Mouse (Mus musculus) natural killer cell, adult 2 months (primary cell): ENCODE results near the gene Ttyh2.
A peak's percentile ranks its signal among the peaks of the same experiment; 100 is the strongest.

ENCODE experiments used
- DNase-seq, 2 experiments: peaks; one replicate each; pipeline ENCODE4 v3.0.0; 2022; ENCODE audit warnings: low spot score in 2 of 2

The Ttyh2 gene

DNA sequence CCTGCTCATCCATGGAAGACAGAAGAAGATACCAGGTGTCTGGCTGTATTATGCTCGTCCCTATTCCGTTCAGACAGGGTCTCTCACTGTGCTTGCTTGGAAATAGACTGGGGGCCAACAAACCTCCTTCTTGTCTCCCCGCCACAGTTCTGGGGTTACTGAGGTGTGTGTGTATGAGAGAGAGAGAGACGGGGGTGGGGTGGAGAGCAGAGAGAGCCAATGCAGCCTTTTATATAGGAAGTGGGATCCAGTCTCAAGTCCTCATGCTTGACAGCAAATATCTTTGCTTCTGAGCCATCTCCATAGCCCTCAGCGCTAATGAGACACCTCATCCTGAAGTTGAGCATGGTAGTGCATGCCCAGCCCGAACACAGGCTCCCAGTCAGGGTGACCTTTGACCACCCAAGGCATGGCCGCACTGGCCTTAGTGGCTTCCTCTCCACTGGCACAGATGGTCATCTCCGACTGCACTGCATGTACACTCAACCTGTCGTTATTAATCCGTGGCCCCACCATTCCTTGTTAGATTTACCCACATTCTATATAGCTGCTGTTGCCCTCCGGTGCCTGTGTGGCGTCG lies 7.2 kb downstream of the Ttyh2 start:
- DNase-seq: no peak

GRCm38 (mm10) chr11:114683029-114683721 lies 7.9 kb downstream of the Ttyh2 start:
- no peak for DNase-seq

- no peak for DNase-seq
These were observed 8.7 kb downstream of the Ttyh2 start for GRCm38 (mm10) chr11:114683722-114684621.

- DNase-seq: no peak
These were observed 9.6 kb downstream of the Ttyh2 start for GRCm38 (mm10) chr11:114684627-114685373.

DNA sequence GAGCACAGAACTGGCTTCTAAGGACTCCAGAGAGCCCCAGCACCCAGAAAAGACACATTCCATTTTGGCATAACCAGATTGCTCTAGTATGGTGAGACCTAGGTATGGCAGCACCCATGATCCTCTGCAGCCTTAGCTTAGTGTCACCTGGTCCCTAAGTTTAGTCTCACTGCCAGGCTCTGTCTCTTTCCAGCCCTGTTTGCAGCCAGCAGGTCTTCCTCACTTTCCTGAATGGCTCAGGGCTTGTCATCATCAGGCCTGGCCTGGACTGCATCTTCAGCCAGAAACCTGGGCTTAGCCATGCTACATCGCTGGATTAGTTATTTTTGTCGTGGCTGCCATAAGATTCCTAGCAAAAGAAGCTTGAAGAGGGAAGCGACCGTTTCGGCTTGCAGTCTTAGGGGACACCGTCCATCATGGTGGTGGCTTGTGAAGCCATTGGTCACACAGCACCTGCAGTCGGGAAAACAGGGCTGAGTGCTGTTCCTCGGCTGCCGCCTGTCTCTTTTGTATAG lies 10.4 kb downstream of the Ttyh2 start:
- no peak for DNase-seq

DNA sequence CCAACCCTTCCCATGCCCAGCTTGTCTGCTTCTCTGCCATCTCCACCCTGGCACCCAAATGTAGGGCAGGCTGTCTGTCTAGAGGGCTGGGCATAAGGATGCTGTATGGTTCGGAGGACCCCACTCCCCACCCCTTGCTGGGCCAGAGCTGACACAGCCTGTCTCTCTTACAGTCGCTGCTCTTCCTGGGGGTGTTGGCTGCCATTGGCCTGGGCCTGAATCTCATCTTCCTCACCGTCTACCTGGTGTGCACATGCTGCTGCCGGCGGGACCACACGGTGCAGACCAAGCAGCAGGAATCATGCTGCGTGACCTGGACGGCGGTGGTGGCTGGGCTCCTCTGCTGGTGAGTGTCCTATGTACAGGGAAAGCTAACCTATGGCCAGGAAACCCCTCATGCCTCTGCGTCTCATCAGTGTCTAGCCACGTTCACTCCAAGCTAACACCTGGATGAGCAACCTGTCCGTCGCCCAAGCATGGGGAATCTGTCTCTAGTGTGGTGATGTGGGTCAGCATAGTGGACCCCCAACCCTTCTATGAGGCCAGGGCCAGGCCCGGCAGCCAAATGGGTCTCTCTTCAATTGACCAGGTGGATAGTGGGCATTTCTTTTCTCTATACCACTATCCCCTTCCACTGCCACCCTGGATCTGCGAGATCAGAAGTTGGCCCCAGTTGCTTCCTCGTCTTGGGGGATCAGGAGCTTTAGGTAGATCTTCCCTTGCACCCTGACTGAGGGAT lies 11.2 kb downstream of the Ttyh2 start:
- no peak for DNase-seq

GRCm38 (mm10) chr11:114687574-114688188 lies 12.4 kb downstream of the Ttyh2 start:
- no peak for DNase-seq

GRCm38 (mm10) chr11:114688729-114689128 lies 13.5 kb downstream of the Ttyh2 start:
- DNase-seq: no peak

DNA sequence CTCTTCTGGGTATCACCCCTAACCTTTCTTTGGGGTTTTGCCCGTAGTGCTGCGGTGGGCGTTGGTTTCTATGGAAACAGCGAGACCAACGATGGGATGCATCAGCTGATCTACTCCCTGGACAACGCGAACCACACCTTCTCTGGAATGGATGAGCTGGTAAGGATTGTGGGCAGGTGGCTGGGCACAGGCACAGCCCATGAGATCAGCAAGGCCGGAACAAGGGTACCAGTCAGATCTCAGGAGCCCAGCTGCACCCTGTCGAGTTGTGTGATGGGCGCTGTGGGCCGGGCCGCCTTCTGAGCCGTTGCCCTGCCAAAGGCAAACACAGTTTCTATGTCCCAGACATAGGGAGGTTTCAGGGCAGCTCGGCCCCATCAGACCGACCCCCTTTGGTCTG lies 15.0 kb downstream of the Ttyh2 start:
- DNase-seq: no peak

- DNase-seq: no peak
These were observed 16.4 kb downstream of the Ttyh2 start for GRCm38 (mm10) chr11:114691454-114692182.

- no peak for DNase-seq
These were observed 17.4 kb downstream of the Ttyh2 start for GRCm38 (mm10) chr11:114692601-114693000.

DNA sequence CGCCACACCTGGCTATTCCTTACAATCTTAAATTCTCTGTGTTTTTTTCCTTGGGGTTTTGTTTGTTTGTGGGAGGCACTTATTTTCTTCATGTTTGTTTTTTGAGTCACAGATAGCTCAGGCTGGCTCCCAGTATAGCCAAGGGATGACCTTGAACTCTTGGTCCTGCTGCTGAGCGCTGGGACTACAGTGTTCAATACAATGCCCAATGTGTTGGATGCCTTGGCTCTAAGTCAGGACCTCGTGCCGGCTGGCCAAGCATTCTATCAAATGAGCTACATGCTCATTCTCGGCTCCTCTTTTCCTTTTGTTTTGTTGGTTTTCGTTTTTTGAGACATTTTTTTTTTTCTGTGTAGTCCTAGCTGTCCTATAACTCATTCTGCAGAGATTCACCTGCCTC lies 18.2 kb downstream of the Ttyh2 start:
- no peak for DNase-seq

DNA sequence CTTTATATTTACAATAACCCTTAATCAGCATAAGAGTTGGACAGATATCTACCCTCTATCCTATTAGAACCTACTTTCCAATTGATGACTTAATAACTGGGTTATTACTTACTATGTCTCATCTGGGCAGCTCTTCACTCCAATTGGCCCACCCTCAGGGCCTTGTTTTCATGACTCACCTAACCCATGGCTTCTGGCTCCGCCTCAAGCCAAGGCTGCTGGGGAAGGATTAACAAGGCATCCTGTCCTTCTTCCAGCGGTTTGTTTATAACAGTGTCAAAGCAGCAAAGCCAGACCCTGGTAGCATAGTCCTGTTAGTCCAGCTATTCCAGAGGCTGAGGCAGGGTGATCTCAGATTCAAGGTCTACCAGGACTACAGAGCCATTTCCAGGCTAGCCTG lies 19.2 kb downstream of the Ttyh2 start:
- DNase-seq: no peak

GRCm38 (mm10) chr11:114698496-114698895 lies 23.3 kb downstream of the Ttyh2 start:
- DNase-seq: no peak

DNA sequence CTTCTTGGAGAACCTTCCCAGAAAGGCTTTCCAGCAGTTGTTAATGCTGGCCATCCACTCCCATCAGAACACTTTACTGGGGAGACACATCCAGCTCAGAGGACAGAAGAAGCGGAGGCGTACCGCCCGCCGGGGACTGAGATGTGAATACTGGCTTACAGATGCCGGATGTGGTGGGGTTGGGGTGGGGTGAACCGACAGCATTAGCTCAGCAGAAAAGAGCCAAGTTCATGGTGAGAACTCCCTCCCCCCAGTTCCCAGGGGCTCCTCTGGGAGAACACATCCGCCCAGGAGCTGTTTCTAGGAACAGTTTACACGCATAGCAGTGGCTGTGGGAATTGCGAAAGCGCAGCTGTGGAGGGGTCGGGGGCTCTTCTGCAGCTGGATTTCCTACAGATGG lies 24.3 kb downstream of the Ttyh2 start:
- DNase-seq: peak; percentile 19 to 21

GRCm38 (mm10) chr11:114702311-114702995 lies 27.2 kb downstream of the Ttyh2 start:
- DNase-seq: peak in 1 of 2 experiments; percentile 53

GRCm38 (mm10) chr11:114702996-114703361 lies 27.7 kb downstream of the Ttyh2 start:
- no peak for DNase-seq

GRCm38 (mm10) chr11:114704071-114704913 lies 29.1 kb downstream of the Ttyh2 start:
- no peak for DNase-seq
